Mouse (Mus musculus) layer of hippocampus, adult 8-10 months (tissue): ENCODE data around the gene Pakap. TPM values are rescaled to one million over a fixed set of nuclear protein-coding genes. Genes with fewer than 3 reads are reported as not detected.

Source experiments
- DNase-seq, 2 experiments: peaks; one replicate each; pipeline ENCODE4 v3.0.0; 2022; ENCODE audit warnings: low spot score in 2 of 2
- total RNA-seq, 4 experiments: library from RNA; stranded (reverse); gene quantifications; 2 replicates each; pipeline ENCODE4 v1.2.4; 2022

The Pakap gene
- total RNA-seq, 4 experiments from 2014 or later = 24.3 to 29.7 (median 26.2) TPM

GRCm38 (mm10) chr4:57908860-57909259 lies 340.9 kb downstream of the Pakap start:
- no peak for DNase-seq

- DNase-seq = no peak
These were observed 345.0 kb downstream of the Pakap start for GRCm38 (mm10) chr4:57913021-57913420.

- DNase-seq = no peak
These were observed 346.5 kb downstream of the Pakap start for GRCm38 (mm10) chr4:57914193-57915190.

GRCm38 (mm10) chr4:57915216-57915965 lies 347.4 kb downstream of the Pakap start:
- DNase-seq = peak in 1 of 2 experiments; percentile 21

GRCm38 (mm10) chr4:57916201-57916661 lies 348.3 kb downstream of the Pakap start, which contains the start of gene D630039A03Rik:
Gene D630039A03Rik (minus strand): TSS chr4:57916297.
- DNase-seq = no peak

- no peak for DNase-seq
These were observed 348.7 kb downstream of the Pakap start for GRCm38 (mm10) chr4:57916711-57917110.

GRCm38 (mm10) chr4:57919494-57920423 lies 351.8 kb downstream of the Pakap start:
- DNase-seq = no peak

- no peak for DNase-seq
These were observed 352.5 kb downstream of the Pakap start for GRCm38 (mm10) chr4:57920522-57920921.

GRCm38 (mm10) chr4:57922171-57922570 lies 354.2 kb downstream of the Pakap start:
- no peak for DNase-seq

- DNase-seq = no peak
These were observed 356.6 kb downstream of the Pakap start for GRCm38 (mm10) chr4:57924556-57925071.

GRCm38 (mm10) chr4:57927464-57928205 lies 359.7 kb downstream of the Pakap start:
- no peak for DNase-seq

GRCm38 (mm10) chr4:57930559-57931170 lies 362.7 kb downstream of the Pakap start:
- no peak for DNase-seq

GRCm38 (mm10) chr4:57934181-57934580 lies 366.2 kb downstream of the Pakap start:
- DNase-seq = no peak

GRCm38 (mm10) chr4:57937292-57937691 lies 369.3 kb downstream of the Pakap start:
- no peak for DNase-seq

GRCm38 (mm10) chr4:57940631-57941030 lies 372.7 kb downstream of the Pakap start:
- DNase-seq = no peak

GRCm38 (mm10) chr4:57942892-57943291 lies 374.9 kb downstream of the Pakap start:
- DNase-seq = no peak
